Mouse (Mus musculus): ENCODE results near the gene Zfp423. TPM values are rescaled to one million over a fixed set of nuclear protein-coding genes. Genes with fewer than 3 reads are reported as not detected.

Gene Zfp423
- polyA plus RNA-seq, 1 experiment from 2014 or later, result 23.1 TPM

GRCm38 (mm10) chr8:87811399-87812068, 147.9 kb downstream of the Zfp423 start:
- ATAC-seq (ENCODE audit: low read depth), result peak; percentile 28; the same call in 1 of the 2 replicates
- no peak overlapping the region for H3K4me2 ChIP-seq (ENCODE audit: low read depth, low read length)
- H3K27ac ChIP-seq (replicated peaks; ENCODE audit: low read depth, low read length), result no peak overlapping the region; the same call in 1 of the 2 replicates

GRCm38 (mm10) chr8:87810771-87811170, 148.6 kb downstream of the Zfp423 start:
- 78% methylated on average over 6 of the region's 6 CpGs for WGBS
- H3K9me3 ChIP-seq (ENCODE audit: control insufficient read depth, low read length), result no peaks in the 10 kb centered on the region
- H3K27me3 ChIP-seq (replicated peaks; ENCODE audit: control insufficient read depth, insufficient read depth, low read length), result no peaks in the 10 kb centered on the region
- ATAC-seq (ENCODE audit: low read depth) (no peak), DNase-seq (ENCODE audit: low spot score) (no peak)
- H3K27ac ChIP-seq (replicated peaks; ENCODE audit: low read depth, low read length), result no peak overlapping the region
- no peak overlapping the region for H3K4me3 ChIP-seq (ENCODE audit: low read depth, low read length)
- H3K4me1 ChIP-seq (ENCODE audit: control insufficient read depth, insufficient read depth, low read length), result peaks cover 18% of the 10 kb centered on the region
- H3K36me3 ChIP-seq (ENCODE audit: control insufficient read depth, insufficient read depth, low read length), result 0 out of 2 replicates have a peak, but pooled peaks cover 3% of the 10 kb centered on the region
- H3K4me2 ChIP-seq (ENCODE audit: low read depth, low read length), result no peak overlapping the region
- no peak overlapping the region for H3K9ac ChIP-seq (ENCODE audit: low read depth, low read length)

More at GRCm38 (mm10) chr8:87811399-87812068, 147.9 kb downstream of the Zfp423 start:
- Histone ChIP-seq H3K27me3 (replicated peaks; ENCODE audit: control insufficient read depth, insufficient read depth, low read length) (no peaks in the 10 kb centered on the region), H3K9me3 (ENCODE audit: control insufficient read depth, low read length) (no peaks in the 10 kb centered on the region), H3K4me1 (ENCODE audit: control insufficient read depth, insufficient read depth, low read length) (peaks cover 10% of the 10 kb centered on the region), H3K9ac (ENCODE audit: low read depth, low read length) (no peak overlapping the region), H3K36me3 (ENCODE audit: control insufficient read depth, insufficient read depth, low read length) (0 out of 2 replicates have a peak, but pooled peaks cover 3% of the 10 kb centered on the region), H3K4me3 (ENCODE audit: low read depth, low read length) (no peak overlapping the region)
- DNase-seq (ENCODE audit: low spot score), result peak; percentile 79
- WGBS, result 65% methylated on average over 17 of the region's 17 CpGs

- peak overlapping the region; percentile 26; the same call in 1 of the 2 replicates for H3K9ac ChIP-seq (ENCODE audit: low read depth, low read length)
Observed at GRCm38 (mm10) chr8:87804327-87804900, 155.0 kb downstream of the Zfp423 start.

GRCm38 (mm10) chr8:87803437-87803836, 156.0 kb downstream of the Zfp423 start:
- Histone ChIP-seq H3K4me1 (ENCODE audit: control insufficient read depth, insufficient read depth, low read length) (peaks cover 40% of the 10 kb centered on the region), H3K9me3 (ENCODE audit: control insufficient read depth, low read length) (no peaks in the 10 kb centered on the region), H3K9ac (ENCODE audit: low read depth, low read length) (0 out of 2 replicates have a peak overlapping the region, but pooled peaks have one; percentile 25), H3K27me3 (replicated peaks; ENCODE audit: control insufficient read depth, insufficient read depth, low read length) (no peaks in the 10 kb centered on the region), H3K27ac (replicated peaks; ENCODE audit: low read depth, low read length) (peak overlapping the region; percentile 89), H3K36me3 (ENCODE audit: control insufficient read depth, insufficient read depth, low read length) (no peaks in the 10 kb centered on the region), H3K4me2 (ENCODE audit: low read depth, low read length) (peak overlapping the region; percentile 53), H3K4me3 (ENCODE audit: low read depth, low read length) (0 out of 2 replicates have a peak overlapping the region, but pooled peaks have one; percentile 10)
- 65% methylated on average over 10 of the region's 10 CpGs for WGBS
- ATAC-seq (ENCODE audit: low read depth) (no peak), DNase-seq (ENCODE audit: low spot score) (no peak)

More at GRCm38 (mm10) chr8:87804327-87804900, 155.0 kb downstream of the Zfp423 start:
- Histone ChIP-seq H3K9me3 (ENCODE audit: control insufficient read depth, low read length) (no peaks in the 10 kb centered on the region), H3K27ac (replicated peaks; ENCODE audit: low read depth, low read length) (peak overlapping the region; percentile 89), H3K4me2 (ENCODE audit: low read depth, low read length) (peak overlapping the region; percentile 53), H3K36me3 (ENCODE audit: control insufficient read depth, insufficient read depth, low read length) (no peaks in the 10 kb centered on the region), H3K4me1 (ENCODE audit: control insufficient read depth, insufficient read depth, low read length) (peaks cover 40% of the 10 kb centered on the region), H3K4me3 (ENCODE audit: low read depth, low read length) (peak overlapping the region; percentile 16; the same call in 1 of the 2 replicates), H3K27me3 (replicated peaks; ENCODE audit: control insufficient read depth, insufficient read depth, low read length) (no peaks in the 10 kb centered on the region)
- 23% methylated on average over 11 of the region's 11 CpGs for WGBS
- peak; percentile 77 for ATAC-seq (ENCODE audit: low read depth)
- DNase-seq (ENCODE audit: low spot score), result peak; percentile 85

GRCm38 (mm10) chr8:87802571-87802970, 156.8 kb downstream of the Zfp423 start:
- H3K27ac ChIP-seq (replicated peaks; ENCODE audit: low read depth, low read length), result no peak overlapping the region
- WGBS, result 69% methylated on average over 3 of the region's 3 CpGs
- H3K27me3 ChIP-seq (replicated peaks; ENCODE audit: control insufficient read depth, insufficient read depth, low read length), result no peaks in the 10 kb centered on the region
- peaks cover 40% of the 10 kb centered on the region for H3K4me1 ChIP-seq (ENCODE audit: control insufficient read depth, insufficient read depth, low read length)
- H3K9ac ChIP-seq (ENCODE audit: low read depth, low read length), result no peak overlapping the region
- no peaks in the 10 kb centered on the region for H3K9me3 ChIP-seq (ENCODE audit: control insufficient read depth, low read length)
- DNase-seq (ENCODE audit: low spot score) (no peak), ATAC-seq (ENCODE audit: low read depth) (no peak)
- H3K36me3 ChIP-seq (ENCODE audit: control insufficient read depth, insufficient read depth, low read length), result no peaks in the 10 kb centered on the region
- H3K4me3 ChIP-seq (ENCODE audit: low read depth, low read length), result no peak overlapping the region
- H3K4me2 ChIP-seq (ENCODE audit: low read depth, low read length), result no peak overlapping the region

GRCm38 (mm10) chr8:87800121-87800520, 159.3 kb downstream of the Zfp423 start:
- no peak overlapping the region for H3K4me2 ChIP-seq (ENCODE audit: low read depth, low read length)
- H3K36me3 ChIP-seq (ENCODE audit: control insufficient read depth, insufficient read depth, low read length), result no peaks in the 10 kb centered on the region
- H3K9ac ChIP-seq (ENCODE audit: low read depth, low read length), result no peak overlapping the region
- no peak overlapping the region for H3K4me3 ChIP-seq (ENCODE audit: low read depth, low read length)
- peak overlapping the region; percentile 48 for H3K27ac ChIP-seq (replicated peaks; ENCODE audit: low read depth, low read length)
- peaks cover 30% of the 10 kb centered on the region for H3K4me1 ChIP-seq (ENCODE audit: control insufficient read depth, insufficient read depth, low read length)
- H3K9me3 ChIP-seq (ENCODE audit: control insufficient read depth, low read length), result no peaks in the 10 kb centered on the region
- ATAC-seq (ENCODE audit: low read depth), result no peak
- no peaks in the 10 kb centered on the region for H3K27me3 ChIP-seq (replicated peaks; ENCODE audit: control insufficient read depth, insufficient read depth, low read length)
- WGBS, result 66% methylated on average over 11 of the region's 11 CpGs
- DNase-seq (ENCODE audit: low spot score), result no peak

GRCm38 (mm10) chr8:87796234-87796633, 163.2 kb downstream of the Zfp423 start:
- Histone ChIP-seq H3K9me3 (ENCODE audit: control insufficient read depth, low read length) (no peaks in the 10 kb centered on the region), H3K27me3 (replicated peaks; ENCODE audit: control insufficient read depth, insufficient read depth, low read length) (no peaks in the 10 kb centered on the region), H3K4me2 (ENCODE audit: low read depth, low read length) (no peak overlapping the region), H3K9ac (ENCODE audit: low read depth, low read length) (no peak overlapping the region), H3K4me3 (ENCODE audit: low read depth, low read length) (no peak overlapping the region), H3K4me1 (ENCODE audit: control insufficient read depth, insufficient read depth, low read length) (0 out of 2 replicates have a peak, but pooled peaks cover 8% of the 10 kb centered on the region), H3K36me3 (ENCODE audit: control insufficient read depth, insufficient read depth, low read length) (no peaks in the 10 kb centered on the region), H3K27ac (replicated peaks; ENCODE audit: low read depth, low read length) (no peak overlapping the region)
- no peak for DNase-seq (ENCODE audit: low spot score)
- no peak for ATAC-seq (ENCODE audit: low read depth)
- 75% methylated on average over 7 of the region's 7 CpGs for WGBS

- 0 out of 2 replicates have a peak overlapping the region, but pooled peaks have one; percentile 0 for H3K27ac ChIP-seq (replicated peaks; ENCODE audit: low read depth, low read length)
- no peak overlapping the region for H3K4me3 ChIP-seq (ENCODE audit: low read depth, low read length)
- H3K27me3 ChIP-seq (replicated peaks; ENCODE audit: control insufficient read depth, insufficient read depth, low read length), result no peaks in the 10 kb centered on the region
- H3K4me1 ChIP-seq (ENCODE audit: control insufficient read depth, insufficient read depth, low read length), result 0 out of 2 replicates have a peak, but pooled peaks cover 8% of the 10 kb centered on the region
- H3K36me3 ChIP-seq (ENCODE audit: control insufficient read depth, insufficient read depth, low read length), result no peaks in the 10 kb centered on the region
- H3K9me3 ChIP-seq (ENCODE audit: control insufficient read depth, low read length), result no peaks in the 10 kb centered on the region
- no peak for ATAC-seq (ENCODE audit: low read depth)
- H3K9ac ChIP-seq (ENCODE audit: low read depth, low read length), result no peak overlapping the region
- H3K4me2 ChIP-seq (ENCODE audit: low read depth, low read length), result no peak overlapping the region
- DNase-seq (ENCODE audit: low spot score), result no peak
- WGBS, result 40% methylated on average over 10 of the region's 10 CpGs
Observed at GRCm38 (mm10) chr8:87794639-87795038, 164.8 kb downstream of the Zfp423 start.
